Mouse (Mus musculus): ENCODE data around the gene Nfkb1.

Nfkb1 gene

GRCm38 (mm10) chr3:135691191-135692131 lies at the start of gene Nfkb1:
TSS of gene Nfkb1 (minus strand) at chr3:135691547.
- Histone ChIP-seq H3K36me3 (ENCODE audit: control insufficient read depth, insufficient read depth, low read length, poor library complexity, severe bottlenecking) (no peaks in the 10 kb centered on the region), H3K27me3 (ENCODE audit: control insufficient read depth, insufficient read depth, low read length, poor library complexity, severe bottlenecking) (no peaks in the 10 kb centered on the region)
- DNase-seq (ENCODE audit: low read depth, low spot score), result peak; percentile 94

DNA sequence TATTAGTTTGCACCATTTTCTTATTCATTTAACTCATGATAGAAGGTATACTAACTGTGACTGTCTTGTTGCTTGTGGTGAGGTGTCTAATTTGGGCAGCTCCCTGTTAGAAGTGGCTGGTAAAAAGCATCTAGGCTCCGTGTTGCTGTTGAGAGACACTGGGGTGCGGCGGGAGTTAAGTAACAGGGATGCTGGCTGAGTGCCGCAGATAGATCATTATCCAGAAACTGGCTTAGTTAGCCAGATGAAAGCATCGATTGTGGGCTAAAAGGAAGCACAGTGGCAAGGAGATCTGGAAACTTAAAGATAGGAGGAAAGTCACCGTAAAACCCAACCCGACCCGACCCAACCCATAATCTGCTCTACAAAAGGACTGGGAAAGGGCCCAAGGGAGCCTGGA lies 49.4 kb upstream of the Nfkb1 start:
- Histone ChIP-seq H3K27me3 (ENCODE audit: control insufficient read depth, insufficient read depth, low read length, poor library complexity, severe bottlenecking) (no peaks in the 10 kb centered on the region), H3K36me3 (ENCODE audit: control insufficient read depth, insufficient read depth, low read length, poor library complexity, severe bottlenecking) (no peaks in the 10 kb centered on the region)
- no peak for DNase-seq (ENCODE audit: low read depth, low spot score)

DNA sequence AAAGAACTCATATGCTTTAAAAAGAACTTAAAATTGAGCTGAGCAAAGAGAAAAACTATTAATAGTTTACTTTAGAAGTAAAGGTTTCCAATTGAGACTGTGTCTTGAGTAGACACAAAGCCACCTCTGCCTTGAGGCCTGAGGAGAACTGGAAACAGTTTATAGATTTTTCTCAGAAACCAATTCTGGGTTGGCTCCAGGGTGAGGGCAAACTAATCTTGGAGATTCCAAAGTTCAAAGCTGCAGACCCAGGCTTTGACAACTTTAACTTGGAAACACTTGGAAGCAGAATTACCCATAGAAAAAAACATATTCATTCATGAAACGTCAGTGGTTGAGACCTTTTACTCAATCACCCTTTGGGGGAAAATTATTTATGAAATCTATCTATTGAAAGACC lies 43.4 kb upstream of the Nfkb1 start:
- no peak for DNase-seq (ENCODE audit: low read depth, low spot score)
- no peaks in the 10 kb centered on the region for H3K36me3 ChIP-seq (ENCODE audit: control insufficient read depth, insufficient read depth, low read length, poor library complexity, severe bottlenecking)
- H3K27me3 ChIP-seq (ENCODE audit: control insufficient read depth, insufficient read depth, low read length, poor library complexity, severe bottlenecking), result no peaks in the 10 kb centered on the region

DNA sequence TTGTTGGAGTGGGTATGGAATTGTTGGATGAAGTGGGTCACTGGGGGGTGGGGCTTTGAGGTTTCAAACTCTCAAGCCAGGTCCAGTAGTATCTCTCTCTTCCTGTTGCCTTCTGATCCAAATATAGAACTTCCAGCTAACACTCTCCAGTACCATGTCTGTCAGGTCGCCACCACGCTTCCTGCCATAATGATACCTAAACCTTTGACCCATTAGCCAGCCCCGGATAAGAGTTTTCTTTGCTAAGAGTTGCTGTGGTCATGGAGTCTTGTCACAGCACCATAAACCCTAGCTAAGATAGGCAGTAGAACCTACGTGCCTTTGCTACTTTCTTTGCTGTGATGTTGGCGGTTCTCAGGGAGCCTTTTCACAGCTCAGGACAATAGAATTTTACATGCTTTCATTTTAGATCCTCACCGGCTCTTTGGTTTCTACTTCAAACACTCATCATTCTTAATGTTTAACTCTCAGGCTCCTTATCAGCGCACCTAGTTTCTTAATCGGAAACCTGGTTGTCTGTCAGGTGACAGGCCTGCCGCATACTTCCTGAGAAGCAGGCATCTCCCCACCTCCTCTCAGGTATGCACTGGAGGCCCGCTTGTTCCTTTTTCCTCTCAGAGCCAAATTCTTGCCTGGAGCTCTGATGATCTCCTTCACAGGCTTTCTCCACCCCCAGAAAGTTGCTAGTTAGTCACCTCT lies 41.5 kb upstream of the Nfkb1 start:
- DNase-seq (ENCODE audit: low read depth, low spot score), result no peak
- Histone ChIP-seq H3K36me3 (ENCODE audit: control insufficient read depth, insufficient read depth, low read length, poor library complexity, severe bottlenecking) (no peaks in the 10 kb centered on the region), H3K27me3 (ENCODE audit: control insufficient read depth, insufficient read depth, low read length, poor library complexity, severe bottlenecking) (no peaks in the 10 kb centered on the region)

GRCm38 (mm10) chr3:135731292-135732047 lies 40.1 kb upstream of the Nfkb1 start:
- H3K27me3 ChIP-seq (ENCODE audit: control insufficient read depth, insufficient read depth, low read length, poor library complexity, severe bottlenecking), result no peaks in the 10 kb centered on the region
- no peaks in the 10 kb centered on the region for H3K36me3 ChIP-seq (ENCODE audit: control insufficient read depth, insufficient read depth, low read length, poor library complexity, severe bottlenecking)
- peak; percentile 97 for DNase-seq (ENCODE audit: low read depth, low spot score)

DNA sequence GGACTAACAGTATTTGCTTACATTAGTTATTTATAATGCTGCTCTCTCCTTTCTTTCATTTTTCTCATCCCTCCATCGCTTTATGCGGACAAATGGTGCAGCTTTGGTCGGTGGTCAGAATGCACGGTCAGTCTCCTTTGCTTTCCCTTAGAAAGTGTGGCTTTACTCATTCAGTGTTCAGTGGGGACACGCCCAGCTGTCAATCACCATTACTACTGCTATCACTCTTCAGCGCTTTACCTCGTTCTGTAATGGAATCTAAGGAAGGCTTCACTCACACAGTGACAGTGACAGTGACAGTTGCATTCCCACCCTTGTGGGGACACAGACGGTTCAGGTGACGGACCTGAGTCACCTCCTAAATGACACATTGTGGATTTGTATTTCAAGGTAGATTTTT lies 39.4 kb upstream of the Nfkb1 start:
- no peaks in the 10 kb centered on the region for H3K27me3 ChIP-seq (ENCODE audit: control insufficient read depth, insufficient read depth, low read length, poor library complexity, severe bottlenecking)
- no peaks in the 10 kb centered on the region for H3K36me3 ChIP-seq (ENCODE audit: control insufficient read depth, insufficient read depth, low read length, poor library complexity, severe bottlenecking)
- no peak for DNase-seq (ENCODE audit: low read depth, low spot score)

DNA sequence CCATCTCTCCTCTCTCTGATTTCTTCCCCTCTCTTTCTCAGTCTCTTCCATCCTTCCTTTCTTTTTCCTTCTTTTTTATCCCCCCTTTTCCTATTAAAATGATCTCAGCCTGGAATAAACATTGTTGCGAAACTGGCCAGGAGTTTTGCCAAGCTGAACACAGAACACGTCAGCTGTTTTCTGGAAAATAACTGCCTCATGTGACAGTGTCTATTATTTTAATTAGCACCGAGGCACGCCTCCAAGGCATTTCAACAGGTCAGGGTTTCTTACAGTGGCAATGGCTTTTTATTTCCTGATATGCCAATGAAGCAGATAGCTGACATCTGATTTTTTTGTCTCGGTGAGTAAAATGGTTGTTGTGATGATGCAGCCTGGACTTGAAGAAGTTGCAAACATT lies 38.2 kb upstream of the Nfkb1 start:
- H3K36me3 ChIP-seq (ENCODE audit: control insufficient read depth, insufficient read depth, low read length, poor library complexity, severe bottlenecking), result no peaks in the 10 kb centered on the region
- H3K27me3 ChIP-seq (ENCODE audit: control insufficient read depth, insufficient read depth, low read length, poor library complexity, severe bottlenecking), result no peaks in the 10 kb centered on the region
- DNase-seq (ENCODE audit: low read depth, low spot score), result no peak

DNA sequence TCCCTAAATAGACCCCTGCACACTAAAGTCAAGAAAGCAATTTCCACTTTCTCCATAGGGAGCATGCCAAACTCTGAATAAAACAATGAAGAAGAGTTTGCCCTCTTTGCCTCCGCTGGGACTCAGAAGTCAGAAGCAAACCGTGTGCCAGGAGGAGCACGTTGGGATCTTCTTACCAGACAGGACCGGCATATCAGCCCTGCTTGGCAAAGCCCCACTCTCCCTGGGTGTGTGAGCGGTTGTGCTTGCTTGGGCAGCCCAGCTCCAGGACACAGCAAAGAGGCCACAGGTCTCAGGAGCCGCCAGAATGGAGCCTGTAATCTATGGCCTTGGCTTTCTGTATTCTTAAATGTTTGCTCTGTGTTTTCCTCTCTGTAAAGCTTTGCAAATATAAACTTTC lies 37.6 kb upstream of the Nfkb1 start:
- Histone ChIP-seq H3K27me3 (ENCODE audit: control insufficient read depth, insufficient read depth, low read length, poor library complexity, severe bottlenecking) (no peaks in the 10 kb centered on the region), H3K36me3 (ENCODE audit: control insufficient read depth, insufficient read depth, low read length, poor library complexity, severe bottlenecking) (no peaks in the 10 kb centered on the region)
- no peak for DNase-seq (ENCODE audit: low read depth, low spot score)

- no peaks in the 10 kb centered on the region for H3K27me3 ChIP-seq (ENCODE audit: control insufficient read depth, insufficient read depth, low read length, poor library complexity, severe bottlenecking)
- H3K36me3 ChIP-seq (ENCODE audit: control insufficient read depth, insufficient read depth, low read length, poor library complexity, severe bottlenecking), result no peaks in the 10 kb centered on the region
- DNase-seq (ENCODE audit: low read depth, low spot score), result no peak
Measured at GRCm38 (mm10) chr3:135727339-135727738, 36.0 kb upstream of the Nfkb1 start.

DNA sequence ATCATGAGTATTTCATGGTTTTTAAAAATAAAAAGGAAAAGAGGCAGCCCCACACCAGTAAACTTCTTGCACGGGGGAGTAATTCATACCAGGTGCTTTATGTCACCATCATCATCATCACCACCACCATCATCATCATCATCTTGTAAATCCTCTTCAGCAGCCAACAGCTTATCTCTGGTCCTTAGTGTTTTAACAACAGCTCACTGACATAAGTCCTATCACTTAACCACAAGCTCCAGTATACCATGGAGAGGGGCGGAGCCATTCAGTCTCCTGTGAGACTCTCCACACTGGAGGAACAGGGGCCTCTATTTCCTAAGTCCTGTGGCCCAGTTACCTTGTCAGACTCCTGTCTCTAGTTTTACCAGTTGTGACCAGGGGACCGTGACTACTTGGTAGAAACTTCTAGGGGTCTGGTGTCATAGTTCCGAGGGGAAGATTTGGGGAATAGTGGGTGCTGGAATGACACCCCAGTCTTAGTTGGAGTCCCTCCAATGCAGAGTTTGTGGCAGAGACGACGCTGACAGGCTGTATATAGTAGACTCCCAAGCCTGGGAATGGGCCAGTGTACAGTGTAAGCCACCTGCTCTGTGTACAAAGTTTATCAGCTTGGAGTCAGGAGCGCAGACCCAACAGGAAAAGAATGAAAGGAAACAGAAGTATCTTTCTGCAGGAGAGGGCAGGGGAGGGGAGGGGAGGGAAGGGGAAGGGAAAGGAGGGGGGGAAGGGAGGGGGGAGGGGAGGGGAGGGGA lies 35.4 kb upstream of the Nfkb1 start:
- Histone ChIP-seq H3K36me3 (ENCODE audit: control insufficient read depth, insufficient read depth, low read length, poor library complexity, severe bottlenecking) (no peaks in the 10 kb centered on the region), H3K27me3 (ENCODE audit: control insufficient read depth, insufficient read depth, low read length, poor library complexity, severe bottlenecking) (no peaks in the 10 kb centered on the region)
- DNase-seq (ENCODE audit: low read depth, low spot score), result no peak

- Histone ChIP-seq H3K27me3 (ENCODE audit: control insufficient read depth, insufficient read depth, low read length, poor library complexity, severe bottlenecking) (no peaks in the 10 kb centered on the region), H3K36me3 (ENCODE audit: control insufficient read depth, insufficient read depth, low read length, poor library complexity, severe bottlenecking) (no peaks in the 10 kb centered on the region)
- DNase-seq (ENCODE audit: low read depth, low spot score), result no peak
Measured at GRCm38 (mm10) chr3:135726023-135726422, 34.7 kb upstream of the Nfkb1 start.

GRCm38 (mm10) chr3:135722104-135722503 lies 30.8 kb upstream of the Nfkb1 start:
- no peaks in the 10 kb centered on the region for H3K36me3 ChIP-seq (ENCODE audit: control insufficient read depth, insufficient read depth, low read length, poor library complexity, severe bottlenecking)
- no peak for DNase-seq (ENCODE audit: low read depth, low spot score)
- H3K27me3 ChIP-seq (ENCODE audit: control insufficient read depth, insufficient read depth, low read length, poor library complexity, severe bottlenecking), result no peaks in the 10 kb centered on the region

DNA sequence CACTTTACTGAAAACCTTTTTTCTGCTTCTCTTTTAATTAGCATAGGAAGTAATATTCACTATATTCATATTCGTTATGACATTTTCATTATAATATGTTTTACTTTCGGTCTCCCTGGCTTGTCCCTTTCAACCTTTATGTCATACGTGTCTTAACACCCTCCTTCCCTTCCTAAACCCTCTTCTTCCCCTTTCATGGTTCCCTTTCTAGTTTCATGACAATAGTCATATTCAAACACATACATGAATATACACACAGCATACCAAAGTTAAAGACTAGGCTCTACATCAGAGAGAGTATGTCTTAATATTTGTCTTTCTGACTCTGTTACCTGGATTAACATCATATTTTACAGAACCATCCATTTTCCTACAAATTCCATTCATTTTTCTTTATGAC lies 28.6 kb upstream of the Nfkb1 start:
- DNase-seq (ENCODE audit: low read depth, low spot score), result peak; percentile 64
- H3K27me3 ChIP-seq (ENCODE audit: control insufficient read depth, insufficient read depth, low read length, poor library complexity, severe bottlenecking), result no peaks in the 10 kb centered on the region
- no peaks in the 10 kb centered on the region for H3K36me3 ChIP-seq (ENCODE audit: control insufficient read depth, insufficient read depth, low read length, poor library complexity, severe bottlenecking)

GRCm38 (mm10) chr3:135719179-135719532 lies 27.8 kb upstream of the Nfkb1 start:
- no peaks in the 10 kb centered on the region for H3K36me3 ChIP-seq (ENCODE audit: control insufficient read depth, insufficient read depth, low read length, poor library complexity, severe bottlenecking)
- no peak for DNase-seq (ENCODE audit: low read depth, low spot score)
- no peaks in the 10 kb centered on the region for H3K27me3 ChIP-seq (ENCODE audit: control insufficient read depth, insufficient read depth, low read length, poor library complexity, severe bottlenecking)
